Comparison of ENCODE assay signal across 9 mouse cellular contexts in the genomic region with DNA sequence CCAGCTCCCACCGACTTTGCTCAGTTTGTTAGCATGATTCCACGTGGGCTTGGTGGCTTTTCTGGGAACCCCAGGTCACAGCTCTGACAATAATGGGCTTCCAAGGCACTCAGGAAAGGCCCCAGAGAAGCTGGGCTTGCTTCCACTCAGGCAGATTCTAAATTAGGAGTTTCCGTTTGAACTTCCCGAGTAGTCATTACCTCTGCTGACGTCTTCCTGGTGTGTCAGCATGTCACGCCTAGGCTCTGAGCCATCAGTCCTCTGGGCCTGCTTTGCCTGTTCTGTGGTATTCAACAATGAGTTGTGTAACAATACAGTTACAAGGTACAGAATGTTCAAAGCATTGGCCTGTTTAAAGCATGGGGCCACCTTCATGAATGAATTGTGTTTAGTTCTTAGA. TPM values are rescaled to one million over a fixed set of nuclear protein-coding genes. Genes with fewer than 3 reads are reported as not detected.
DNase-seq lines count a peak whose midpoint lies in the region; ATAC-seq and TF ChIP-seq lines count a peak whose summit lies in the region.
"Had no signal": no experiment of that assay in that cellular context is flagged by ENCODE, and none has a peak within 500 bp of the region (broad histone marks: within the 10 kb centered on the region; RNA-seq: fewer than 3 reads in every experiment).

No protein-coding gene starts in this region.

- intact Hi-C loops in heart, postnatal 25 days (cut with DNase I), result no loop called here

- peak; percentile 56 for DNase-seq in layer of hippocampus, adult 11-12 months (ENCODE audit: low spot score)
- no peak for DNase-seq in layer of hippocampus, adult 8-10 months (ENCODE audit: low spot score in 2 of 2)
- peak; percentile 77 for DNase-seq in heart, postnatal 25 days (ENCODE audit: low spot score)
- peak; percentile 70 for DNase-seq in lung, adult 2 months
- DNase-seq in forebrain, postnatal 0 days, result no peak

- peaks cover 55% of the 10 kb centered on the region for H3K4me1 ChIP-seq in bone marrow macrophage, adult 2 months (ENCODE audit: control insufficient read depth, insufficient read depth, low read length)
- peaks cover 17% of the 10 kb centered on the region for H3K4me1 ChIP-seq in lung, adult 2 months (ENCODE audit: control insufficient read depth, insufficient read depth, low read length)
- H3K4me1 ChIP-seq in midbrain, embryonic 13.5 days (replicated peaks), result peaks cover 25% of the 10 kb centered on the region
- H3K4me1 ChIP-seq in forebrain, postnatal 0 days (ENCODE audit: insufficient read depth), result no peaks in the 10 kb centered on the region

- no peaks in the 10 kb centered on the region for H3K9me3 ChIP-seq in midbrain, embryonic 13.5 days
- no peaks in the 10 kb centered on the region for H3K9me3 ChIP-seq in forebrain, postnatal 0 days (ENCODE audit: low read length)

- peak overlapping the region; percentile 98 for H3K27ac ChIP-seq in bone marrow macrophage, adult 2 months (ENCODE audit: insufficient read depth, low read depth, low read length)
- H3K27ac ChIP-seq in midbrain, embryonic 13.5 days, result no peak overlapping the region
- H3K27ac ChIP-seq in forebrain, postnatal 0 days (ENCODE audit: low read depth, low read length), result no peak overlapping the region; the same call in 1 of the 2 replicates

- ATAC-seq in CD4-positive, CD25-positive, alpha-beta regulatory T cell, adult 4 months, result no peak
- ATAC-seq in midbrain, embryonic 13.5 days, result no peak
- no peak for ATAC-seq in forebrain, postnatal 0 days

- peaks cover 43% of the 10 kb centered on the region for H3K27me3 ChIP-seq in midbrain, embryonic 13.5 days
- H3K27me3 ChIP-seq in forebrain, postnatal 0 days (ENCODE audit: insufficient read depth, low read length), result peaks cover 10% of the 10 kb centered on the region; the same call in 1 of the 2 replicates

- no peak overlapping the region for H3K4me2 ChIP-seq in midbrain, embryonic 13.5 days (replicated peaks)
- H3K4me2 ChIP-seq in forebrain, postnatal 0 days (ENCODE audit: low read depth), result no peak overlapping the region

- WGBS in lung, adult 2 months, result 13% methylated on average over 6 of the region's 6 CpGs
- 88% methylated on average over 6 of the region's 6 CpGs for WGBS in midbrain, embryonic 13.5 days
- 55% methylated on average over 6 of the region's 6 CpGs for WGBS in forebrain, postnatal 0 days

- no peak for TF ChIP-seq POLR2A in bone marrow macrophage, adult 2 months (IDR thresholded peaks at IDR 0.05; ENCODE audit: borderline replicate concordance, low read depth, low read length)
- TF ChIP-seq POLR2A in lung, adult 2 months (IDR thresholded peaks at IDR 0.05; ENCODE audit: borderline replicate concordance, extremely low read depth, low read depth, low read length), result no peak

- no peak overlapping the region for H3K9ac ChIP-seq in midbrain, embryonic 13.5 days (replicated peaks)
- no peak overlapping the region for H3K9ac ChIP-seq in forebrain, postnatal 0 days

- no peaks in the 10 kb centered on the region for H3K36me3 ChIP-seq in midbrain, embryonic 13.5 days
- no peaks in the 10 kb centered on the region for H3K36me3 ChIP-seq in forebrain, postnatal 0 days (ENCODE audit: insufficient read depth)
- H3K36me3 ChIP-seq: G1E had no signal

- peak overlapping the region; percentile 35 for H3K4me3 ChIP-seq in bone marrow macrophage, adult 2 months (ENCODE audit: insufficient read depth, low read length)
- no peak overlapping the region for H3K4me3 ChIP-seq in lung, adult 2 months (replicated peaks; ENCODE audit: extremely low read depth, low read depth, low read length)
- H3K4me3 ChIP-seq in midbrain, embryonic 13.5 days (replicated peaks), result no peak overlapping the region
- no peak overlapping the region for H3K4me3 ChIP-seq in forebrain, postnatal 0 days (ENCODE audit: low read depth, low read length)

- TF ChIP-seq CTCF in bone marrow macrophage, adult 2 months (IDR thresholded peaks at IDR 0.05; ENCODE audit: low read depth, low read length), result no peak
- no peak for TF ChIP-seq CTCF in lung, adult 2 months (IDR thresholded peaks at IDR 0.05; ENCODE audit: insufficient read depth, low read length)
- no peak for TF ChIP-seq CTCF in forebrain, postnatal 0 days (IDR thresholded peaks at IDR 0.05; ENCODE audit: low read depth)

RNA-seq across cellular contexts. Expression of gene Pmp22, which starts 7.4 kb away (rescaled TPM):
- 10 to 100 TPM; 25.4 to 60.5 (median 37.7) TPM for total RNA-seq in layer of hippocampus, adult 8-10 months (2022)
- polyA plus RNA-seq in bone marrow macrophage, adult 2 months (2012; ENCODE audit: insufficient read depth, insufficient read length, missing spikeins), result 336 and 347 TPM in 2 replicates
- total RNA-seq in heart, postnatal 25 days (2021), result 10 to 100 TPM; 55.9 to 63.6 TPM
- polyA plus RNA-seq in lung, adult 2 months (2012; rRNA removed), result 384 and 556 TPM in 2 replicates
- polyA plus RNA-seq in CD4-positive, CD25-positive, alpha-beta regulatory T cell, adult 4 months (2017; shearing (Covaris generic)), result not detected
- 17.1 and 19.0 TPM in 2 replicates for polyA plus RNA-seq in midbrain, embryonic 13.5 days (2015; fragmentation: Nextera tagmentation; extraction: Ambion mirVana)
- 12.9 and 31.7 TPM in 2 replicates for total RNA-seq in forebrain, postnatal 0 days (2014; rRNA removed)
- 33.5 and 34.5 TPM in 2 replicates for polyA plus RNA-seq in forebrain, postnatal 0 days (2015; fragmentation: Nextera tagmentation; extraction: Ambion mirVana)
- polyA plus RNA-seq: G1E had no signal

Comparison
In these comparisons a context has a peak if more than half of its experiments do, and no peak if none do; other contexts are left out.
1. DNase-seq: peak in layer of hippocampus, adult 11-12 months (single experiment), heart, postnatal 25 days (single experiment) and lung, adult 2 months (single experiment); none in layer of hippocampus, adult 8-10 months (0 of 2) and forebrain, postnatal 0 days (single experiment).
2. RNA of gene Pmp22, which starts 7.4 kb away (polyA plus RNA-seq): 384 to 556 TPM in lung, adult 2 months, 336 to 347 TPM in bone marrow macrophage, adult 2 months, 33.5 to 34.5 TPM in forebrain, postnatal 0 days and 17.1 to 19.0 TPM in midbrain, embryonic 13.5 days; not detected in CD4-positive, CD25-positive, alpha-beta regulatory T cell, adult 4 months; every median in the first group is over 10 times any median in the second.